Mouse (Mus musculus) C2C12 (cell line): ENCODE data around the gene Fau.

ENCODE experiments used
- CEBPB ChIP-seq: IDR thresholded peaks from one replicate; pipeline ENCODE4 v1.6.1; 2011; ENCODE audit warnings: low read depth, mild to moderate bottlenecking, control low read depth, moderate library complexity
- CTCF ChIP-seq: IDR thresholded peaks from one replicate; pipeline ENCODE4 v1.5.1; 2011; ENCODE audit not compliant: control insufficient read depth, insufficient read depth, insufficient read length
- MAX ChIP-seq: IDR thresholded peaks from one replicate; pipeline ENCODE4 v1.6.1; 2011; ENCODE audit warnings: mild to moderate bottlenecking, control low read depth
- USF1 ChIP-seq: IDR thresholded peaks from one replicate; pipeline ENCODE4 v1.6.1; 2011; ENCODE audit warnings: low read depth, mild to moderate bottlenecking, control low read depth, moderate library complexity

- TF ChIP-seq CTCF = no peak
- no peak for TF ChIP-seq CEBPB
- TF ChIP-seq USF1 = no peak
- TF ChIP-seq MAX = no peak
Observed at GRCm38 (mm10) chr19:6070571-6071250, 13.1 kb downstream of the Fau start.
